Mouse (Mus musculus) layer of hippocampus, postnatal 36 days (tissue): Measurements from ENCODE around the gene Pappa2. TPM values are rescaled to one million over a fixed set of nuclear protein-coding genes. Genes with fewer than 3 reads are reported as not detected.
A peak's percentile ranks its signal among the peaks of the same experiment; 100 is the strongest.

Experiments
- DNase-seq, 2 experiments: peaks; one replicate each; pipeline ENCODE4 v3.0.0; 2022
- total RNA-seq, 2 experiments: library from RNA; stranded (reverse); gene quantifications; 2 replicates each; pipeline ENCODE4 v1.2.3; 2021

Pappa2 gene
- total RNA-seq, 2 experiments from 2014 or later, result 0.75 to 1.2 TPM

DNA sequence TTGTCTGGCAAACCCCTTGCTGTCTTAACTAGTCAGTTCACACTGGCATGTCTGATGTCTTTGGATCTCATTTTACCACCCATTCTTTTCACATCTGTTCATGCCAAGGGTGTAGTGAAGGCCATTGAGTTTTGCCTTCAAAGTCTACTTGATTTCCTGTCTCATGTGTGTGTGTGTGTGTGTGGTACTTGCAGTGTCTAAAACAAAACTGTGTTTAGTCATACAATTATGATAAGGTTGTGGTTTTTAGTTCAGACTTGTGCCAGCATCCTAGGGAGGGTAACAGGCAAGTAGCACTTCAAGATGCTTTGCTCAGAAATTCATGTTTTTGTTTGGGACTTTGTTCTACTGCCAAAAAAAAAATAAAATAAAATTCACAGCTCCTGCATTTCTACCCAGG, 216.1 kb downstream of the Pappa2 start:
- DNase-seq, result no peak

DNA sequence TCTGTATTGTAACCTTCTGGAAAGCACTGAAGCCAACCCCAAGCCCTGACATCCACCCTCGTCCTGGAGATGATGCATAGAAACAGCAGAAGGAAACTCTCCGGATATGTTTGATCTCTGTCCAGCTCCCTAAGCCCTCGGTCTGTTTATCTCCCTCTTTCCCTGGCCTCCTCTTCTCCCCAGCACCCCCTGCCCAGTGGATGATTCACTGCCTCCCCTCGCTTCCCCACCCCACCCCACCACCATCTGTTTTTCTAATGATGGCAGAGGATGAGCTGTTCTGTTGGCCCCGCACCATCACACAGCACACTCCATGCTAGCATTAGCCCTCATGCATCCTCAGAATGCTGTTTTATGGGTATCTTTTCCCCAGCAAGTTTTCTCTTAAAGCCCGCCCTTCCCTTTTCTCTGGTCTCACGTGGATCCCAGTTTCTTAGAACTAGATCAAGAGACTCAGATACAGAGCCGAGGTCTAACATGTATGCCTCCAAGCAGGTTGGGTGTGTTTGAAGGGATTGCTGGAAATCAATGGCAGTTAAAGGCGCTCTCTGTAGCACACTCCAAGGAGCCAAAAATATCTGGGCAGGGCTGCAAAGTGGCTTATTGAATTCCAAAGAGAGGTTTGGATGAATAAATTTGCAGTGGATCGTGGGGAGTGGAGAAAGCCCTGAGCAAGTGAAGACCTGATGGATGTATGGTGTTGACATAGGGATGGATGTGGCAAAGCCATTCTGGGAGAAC, 231.8 kb downstream of the Pappa2 start:
- peak in 1 of 2 experiments; percentile 7 for DNase-seq

DNA sequence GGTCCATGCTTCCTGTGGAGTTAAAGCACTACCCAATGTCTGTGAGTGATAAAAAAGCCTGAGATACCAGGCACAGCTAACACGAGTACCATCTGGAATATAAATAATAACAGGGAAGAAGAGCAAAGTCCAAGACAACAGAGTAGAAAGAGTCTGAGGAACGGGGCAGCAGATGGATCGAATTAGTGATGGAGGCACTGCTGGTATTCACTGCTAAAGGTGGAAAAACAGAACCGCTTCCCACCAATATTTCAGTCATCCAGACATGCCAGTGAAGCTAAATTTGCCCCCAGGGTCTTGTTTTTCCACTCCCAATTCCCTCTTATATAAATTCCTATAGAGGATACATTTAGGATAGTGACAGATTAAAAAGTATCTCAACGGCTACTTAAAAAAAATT, 238.8 kb downstream of the Pappa2 start:
- no peak for DNase-seq

DNA sequence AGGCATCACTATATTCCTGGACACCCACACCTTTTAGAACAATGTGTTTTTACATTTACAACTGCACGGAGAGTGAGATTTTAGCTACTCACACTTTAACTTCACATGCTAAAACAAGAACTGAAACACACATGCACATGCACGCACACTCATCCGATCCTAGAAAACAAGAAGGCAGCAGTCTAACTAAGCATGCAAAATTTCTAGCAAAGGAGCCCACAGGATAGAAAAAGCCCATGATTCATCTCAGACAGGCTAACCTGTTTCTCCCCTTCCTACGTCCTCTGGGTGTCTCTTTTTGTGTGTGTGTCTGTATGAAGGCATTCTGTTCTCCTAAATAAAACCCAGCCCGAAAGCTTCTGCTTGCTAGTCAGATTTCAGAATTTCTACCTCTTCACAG, 239.3 kb downstream of the Pappa2 start:
- DNase-seq, result no peak

DNA sequence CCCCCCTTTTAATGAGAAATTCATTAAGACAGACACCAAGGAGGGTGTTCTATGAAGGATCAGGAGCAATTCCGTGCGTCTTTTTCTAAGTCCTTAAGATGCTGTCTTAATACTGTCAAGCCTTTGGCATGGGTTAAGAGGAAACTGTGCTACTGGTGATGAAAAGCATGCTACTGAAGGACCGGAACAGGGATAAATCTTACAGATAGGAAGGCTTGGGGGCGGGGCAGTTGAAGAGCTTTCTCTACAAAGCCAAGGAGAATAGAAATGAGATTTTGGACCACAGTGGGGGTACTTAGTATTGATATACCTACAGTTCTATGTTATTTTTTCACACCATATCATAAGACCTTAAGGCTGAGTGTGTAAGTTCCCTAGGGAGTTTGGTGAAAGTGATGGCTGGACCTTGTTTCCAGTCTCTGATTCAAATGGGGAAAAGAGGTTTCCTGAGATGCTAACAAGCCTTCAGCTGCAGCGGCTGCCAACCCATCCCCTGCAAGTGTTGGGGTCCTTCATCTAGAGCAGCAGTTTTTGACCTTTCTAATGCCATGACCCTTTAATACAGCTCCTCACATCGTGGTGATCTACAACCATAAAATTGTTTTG, 240.0 kb downstream of the Pappa2 start:
- DNase-seq, result no peak

DNA sequence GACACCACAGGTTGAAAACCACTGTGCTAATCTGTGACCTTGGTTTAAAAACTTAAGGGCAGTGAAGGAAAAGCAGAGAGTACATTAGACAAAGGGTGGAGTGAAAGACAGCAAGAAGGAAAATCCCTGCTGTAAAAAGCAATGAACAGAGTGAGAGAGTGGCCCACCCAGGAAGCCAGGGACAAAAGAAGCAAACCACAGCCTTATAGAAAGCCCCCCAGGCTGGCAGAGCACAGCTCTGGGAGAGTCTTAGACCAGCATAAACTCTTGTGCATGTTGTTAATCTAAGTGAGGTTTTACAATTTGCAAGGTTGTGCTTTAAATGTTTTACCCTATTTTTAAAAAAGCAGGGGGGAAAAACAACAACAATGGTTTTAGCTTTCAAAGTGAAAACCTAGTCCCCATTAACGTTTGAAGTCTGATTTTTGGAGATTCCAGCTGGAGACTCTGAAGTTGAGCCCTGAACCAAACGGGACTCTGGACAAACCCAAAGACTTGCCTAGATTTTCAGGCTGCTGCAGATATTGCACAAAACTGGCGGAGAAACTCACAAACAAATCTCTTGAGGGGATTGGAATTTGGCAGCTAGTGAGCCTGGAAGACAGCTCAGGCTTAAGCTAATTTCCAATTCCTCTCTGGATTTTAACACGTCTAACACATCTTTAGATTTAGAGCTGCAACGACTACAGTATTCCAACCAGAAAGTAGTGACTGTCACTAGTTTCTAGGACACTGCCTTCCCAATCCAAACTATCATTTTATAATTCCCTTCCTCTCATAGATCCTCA, 241.0 kb downstream of the Pappa2 start:
- no peak for DNase-seq

DNA sequence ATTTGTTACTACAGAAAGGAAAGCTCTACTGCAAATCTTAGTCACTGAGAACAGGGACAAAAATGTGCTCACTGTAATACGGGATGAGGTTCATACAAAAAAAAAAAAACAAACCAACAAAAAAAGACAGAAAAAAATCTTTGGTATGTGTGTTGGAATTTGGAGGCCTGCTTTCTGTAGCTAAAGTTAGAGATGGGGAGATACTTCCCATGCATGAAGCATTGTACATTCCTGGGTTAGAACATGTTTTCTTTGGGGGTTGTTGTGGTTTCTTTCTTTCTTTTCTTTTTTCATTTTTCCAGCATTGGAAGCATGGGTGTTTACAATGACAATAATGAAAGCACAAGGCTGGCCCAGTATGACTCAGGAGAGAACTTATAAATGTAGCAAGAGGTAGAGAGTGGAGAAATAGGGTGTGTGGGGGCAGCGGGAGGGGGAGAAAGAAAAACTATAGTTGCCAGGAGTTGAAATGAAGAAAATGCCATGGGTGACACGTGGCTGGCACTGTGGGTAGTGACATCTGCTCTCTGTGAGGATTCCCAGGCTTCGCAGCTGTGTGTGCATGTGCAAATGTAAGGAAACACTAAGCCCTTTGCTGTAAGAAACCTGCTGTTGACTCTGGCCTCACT, 247.3 kb downstream of the Pappa2 start:
- DNase-seq, result peak; percentile 14 to 20

DNA sequence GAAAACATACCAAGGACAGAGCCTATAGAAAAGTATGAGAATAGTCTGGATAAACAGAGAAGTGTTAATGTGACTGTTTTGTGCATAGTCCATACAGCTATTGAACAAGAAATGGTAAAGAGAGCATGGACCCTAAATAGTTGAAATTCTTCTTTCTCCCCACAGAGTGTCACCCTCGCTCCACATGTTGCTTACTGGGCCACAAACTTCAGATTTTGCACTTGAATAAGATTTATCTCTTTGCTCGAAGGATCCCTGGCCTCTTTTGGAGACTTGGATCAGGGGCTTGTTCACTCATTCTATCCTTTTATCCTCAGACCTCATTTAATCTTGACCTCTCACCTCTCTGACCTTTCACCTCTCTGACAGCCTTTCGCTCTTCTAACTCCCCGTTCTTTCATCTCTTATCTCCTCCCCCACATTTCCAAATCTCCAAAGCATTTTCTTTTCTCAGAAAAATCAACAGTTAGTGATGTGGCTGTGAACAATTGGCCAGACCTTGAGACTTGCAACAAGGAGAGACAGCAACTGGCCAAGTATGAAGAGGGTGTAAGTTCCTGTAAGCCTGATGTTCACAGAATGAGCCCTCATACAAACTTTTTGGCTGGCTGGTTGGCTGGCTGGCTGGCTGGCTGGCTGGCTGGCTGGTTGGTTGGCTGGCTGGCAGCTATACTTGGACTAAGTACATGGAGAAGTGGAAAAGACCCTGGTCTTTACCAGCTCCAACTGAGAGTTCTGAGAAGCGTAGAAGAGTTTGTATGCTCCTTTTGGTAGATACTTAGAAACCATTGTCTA, 266.8 kb downstream of the Pappa2 start:
- peak; percentile 18 to 26 for DNase-seq

DNA sequence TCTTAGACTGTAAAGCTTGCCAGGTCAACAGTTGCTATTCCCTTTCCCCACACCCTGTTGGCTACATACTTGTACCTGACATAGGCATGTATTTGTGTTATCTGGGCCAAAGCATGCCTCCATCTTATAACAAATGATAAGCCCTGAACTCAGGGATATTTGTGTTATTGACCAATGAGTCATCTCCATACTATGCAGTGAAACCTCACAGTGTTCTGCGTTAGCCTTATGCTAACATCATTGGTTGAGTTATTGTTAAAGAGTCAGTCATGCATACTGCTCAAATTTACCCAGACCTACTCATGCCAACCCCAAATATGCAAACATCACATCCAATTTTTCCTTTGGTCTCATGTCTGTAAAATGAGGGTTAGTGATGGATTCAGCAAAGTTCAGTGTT, 279.0 kb downstream of the Pappa2 start:
- DNase-seq, result no peak

DNA sequence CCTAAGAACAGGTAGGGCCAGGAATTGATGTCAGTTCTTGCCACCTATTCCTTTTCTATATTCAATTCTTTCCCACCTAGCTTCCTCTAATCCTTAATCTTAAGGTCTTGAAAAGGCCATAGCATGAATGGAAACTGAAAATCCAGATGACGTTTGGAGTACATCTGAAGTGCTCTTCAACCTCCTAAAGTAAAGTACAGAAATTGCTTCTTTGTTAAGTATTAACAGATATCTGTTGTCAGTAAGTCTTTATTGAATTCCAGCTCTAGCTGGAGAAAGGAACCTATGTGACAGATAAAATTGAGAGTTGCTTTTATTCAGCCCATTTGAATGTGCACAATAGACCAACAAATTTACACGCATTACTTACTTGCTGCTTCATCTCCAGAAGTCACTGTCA, 280.1 kb downstream of the Pappa2 start:
- DNase-seq, result no peak

DNA sequence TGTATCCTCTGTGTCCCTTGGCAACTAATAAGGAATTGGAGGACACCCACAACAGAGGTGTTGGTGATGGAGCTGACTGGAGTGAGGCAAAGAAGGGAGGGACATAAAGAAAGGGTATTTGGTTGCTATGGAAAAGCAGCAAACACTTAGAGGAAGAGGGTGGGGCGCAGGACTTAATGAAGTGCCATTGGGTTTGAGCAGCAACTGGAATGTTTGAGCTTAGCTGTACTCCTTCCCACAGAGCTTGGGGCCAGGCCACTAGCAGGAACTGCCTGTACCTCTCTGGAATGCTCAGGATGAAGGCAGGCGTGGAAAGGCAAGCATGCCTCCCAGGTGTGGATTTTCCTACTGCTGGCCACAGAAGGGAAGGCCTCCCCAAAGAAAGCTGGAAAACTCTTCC, 281.0 kb downstream of the Pappa2 start:
- DNase-seq, result no peak

DNA sequence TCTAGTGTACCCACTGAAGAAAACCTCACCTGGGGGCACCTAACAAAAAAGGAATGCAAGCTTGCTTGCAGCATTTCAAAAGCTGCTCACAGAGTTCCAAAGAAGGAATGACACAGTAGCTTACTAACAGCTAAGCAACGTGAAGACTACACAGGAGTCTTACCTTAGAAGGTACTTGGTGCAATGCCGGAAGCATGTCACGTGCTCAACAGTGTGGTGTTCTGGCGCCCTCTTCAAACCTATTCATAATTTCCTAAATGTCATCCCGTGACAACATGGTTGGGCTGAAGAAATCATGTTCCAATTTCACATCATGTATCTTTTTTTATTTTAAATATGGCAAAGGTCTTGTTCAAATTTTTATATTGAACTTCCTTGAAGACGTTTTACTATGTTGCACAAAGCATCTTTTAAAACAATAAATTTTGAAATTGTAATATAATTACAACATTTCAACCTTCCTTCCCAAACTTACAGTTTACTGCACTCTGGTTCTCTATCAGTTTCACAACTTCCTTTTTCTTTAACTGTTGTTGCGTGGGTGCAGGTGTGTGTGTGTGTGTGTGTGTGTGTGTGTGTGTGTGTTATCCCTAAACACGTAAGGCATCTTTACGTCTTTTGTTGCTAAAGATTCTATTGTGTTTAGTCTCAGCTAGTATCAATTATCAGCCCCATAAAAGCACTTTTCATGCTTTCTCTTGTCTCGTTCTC, 282.3 kb downstream of the Pappa2 start:
- no peak for DNase-seq

DNA sequence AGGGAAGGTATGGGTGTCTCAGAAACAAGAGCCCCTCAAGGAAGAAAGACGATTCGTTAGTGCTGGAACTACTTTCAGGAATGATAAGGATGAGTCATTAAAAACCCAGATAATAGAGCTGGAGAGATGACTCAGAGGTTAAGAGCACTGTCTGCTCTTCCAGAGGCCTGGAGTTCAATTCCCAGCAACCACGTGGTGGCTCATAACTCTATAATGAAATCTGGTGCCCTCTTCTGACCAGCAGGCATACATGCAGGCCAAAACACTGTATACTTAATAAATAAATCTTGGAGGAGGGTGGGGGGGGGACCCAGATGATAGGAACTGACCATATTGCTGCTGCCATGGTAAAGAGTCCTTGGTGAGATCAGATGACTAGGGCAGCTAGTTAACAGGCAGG, 282.9 kb downstream of the Pappa2 start:
- no peak for DNase-seq

DNA sequence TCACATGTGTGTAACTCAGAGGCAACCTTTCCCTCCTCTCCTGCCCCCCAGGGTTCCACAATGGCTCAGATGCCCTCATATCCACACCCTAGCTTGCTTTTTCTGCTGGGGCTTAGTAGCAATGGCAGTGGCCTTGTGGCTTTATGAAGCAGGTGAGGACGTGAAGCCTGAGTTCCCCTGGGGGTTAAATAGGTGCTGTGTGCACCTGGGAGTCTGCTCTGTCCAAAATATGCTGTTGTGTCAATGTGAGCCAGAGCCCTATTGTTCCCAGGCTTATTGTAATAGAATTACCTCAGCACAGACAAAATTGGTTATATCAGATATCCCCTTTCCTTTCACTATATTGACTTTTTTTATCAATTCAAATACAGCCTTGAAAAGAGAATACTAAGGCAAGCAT, 292.6 kb downstream of the Pappa2 start:
- DNase-seq, result no peak

DNA sequence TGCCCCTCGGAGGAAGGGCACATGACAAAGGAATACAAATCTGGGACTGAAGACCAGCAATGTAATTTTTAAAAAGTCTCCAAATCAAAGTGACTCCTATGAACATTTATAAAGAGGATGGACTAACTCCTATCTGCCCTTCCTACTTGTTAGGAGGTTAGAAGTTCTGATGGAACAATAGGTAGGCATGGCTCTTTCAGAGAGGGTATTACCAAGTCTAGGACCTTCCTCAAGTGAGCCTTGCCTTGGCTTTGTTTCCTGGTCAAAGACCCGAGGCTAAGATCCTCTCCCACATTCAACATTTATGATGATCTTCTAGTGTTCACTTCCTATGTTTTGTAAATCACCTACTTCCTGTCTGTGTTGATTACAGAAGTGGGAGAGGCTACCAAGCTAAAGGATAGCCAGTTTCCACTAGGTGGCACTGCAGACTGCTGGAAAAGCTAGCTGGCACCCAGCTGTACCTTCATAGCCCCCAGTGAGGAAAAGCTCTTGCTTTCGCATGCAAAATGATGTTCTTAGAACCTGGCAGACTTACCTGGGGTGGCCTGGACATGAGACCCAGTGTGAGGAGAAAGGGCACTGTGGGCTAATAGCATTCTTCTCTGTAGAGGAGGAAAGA, 310.2 kb downstream of the Pappa2 start:
- peak; percentile 37 to 50 for DNase-seq

DNA sequence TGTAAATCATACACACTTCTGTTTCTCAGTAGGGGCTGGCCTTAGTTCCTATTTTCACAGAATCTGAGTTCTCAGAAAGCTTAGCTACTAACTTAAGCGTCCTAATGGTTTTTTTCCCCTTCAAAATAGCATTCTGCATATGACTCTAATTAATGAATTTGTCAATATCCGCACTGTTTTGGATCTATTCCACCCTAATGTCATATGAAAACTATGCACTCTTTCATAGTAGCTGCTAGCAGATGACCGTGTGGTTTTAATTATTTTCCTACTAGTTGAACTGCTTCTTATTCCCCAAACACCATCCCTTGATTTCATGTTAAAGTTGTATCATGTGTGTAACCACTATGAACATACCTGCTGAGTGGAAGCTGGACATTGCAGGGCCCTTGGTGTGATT, 314.3 kb downstream of the Pappa2 start:
- DNase-seq, result no peak
